Mouse (Mus musculus) heart, embryonic 13.5 days (tissue): Measurements from ENCODE around the gene Ano8. TPM values are rescaled to one million over a fixed set of nuclear protein-coding genes. Genes with fewer than 3 reads are reported as not detected.
"Not testable (repeated sequence)": the region's sequence is repeated elsewhere in the genome, so short reads cannot be mapped to it uniquely, and the experiment has no call there.

Source experiments
- ATAC-seq: fragments of 200-750 bp; cut with Nextera tagmentation; 2 replicates; pipeline ENCODE4 v1.8.0; 2017; ENCODE audit warnings: moderate TSS enrichment; ENCODE audit not compliant: insufficient number of reproducible peaks, low FRiP score, low TSS enrichment; ENCODE audit errors: extremely low read depth
- H3K27ac ChIP-seq: fragments of 300-500 bp; sonication (generic); replicated peaks from 2 replicates; pipeline ENCODE4 v1.5.1; 2015; ENCODE audit warnings: moderate library complexity, mild to moderate bottlenecking, inconsistent platforms
- H3K27me3 ChIP-seq: fragments of 300-500 bp; sonication (generic); replicated peaks from 2 replicates; pipeline ENCODE4 v1.6.1; 2015; ENCODE audit warnings: mild to moderate bottlenecking, inconsistent platforms
- H3K36me3 ChIP-seq: fragments of 300-500 bp; sonication (generic); 2 replicates; pipeline ENCODE4 v1.6.1; 2015; ENCODE audit warnings: mild to moderate bottlenecking, inconsistent platforms
- H3K4me1 ChIP-seq: fragments of 300-500 bp; sonication (generic); 2 replicates; pipeline ENCODE4 v1.6.1; 2015; ENCODE audit warnings: inconsistent platforms
- H3K4me2 ChIP-seq: fragments of 300-500 bp; sonication (generic); 2 replicates; pipeline ENCODE4 v1.6.1; 2015; ENCODE audit warnings: inconsistent platforms, mild to moderate bottlenecking, moderate library complexity
- H3K4me3 ChIP-seq: fragments of 300-500 bp; sonication (generic); 2 replicates; pipeline ENCODE4 v1.5.1; 2015; ENCODE audit warnings: moderate library complexity, mild to moderate bottlenecking, inconsistent platforms
- H3K9ac ChIP-seq: fragments of 300-500 bp; sonication (generic); 2 replicates; pipeline ENCODE4 v1.6.1; 2015; ENCODE audit warnings: inconsistent platforms, mild to moderate bottlenecking, moderate library complexity
- H3K9me3 ChIP-seq: fragments of 300-500 bp; sonication (generic); 2 replicates; pipeline ENCODE4 v1.6.1; 2016; ENCODE audit warnings: inconsistent platforms
- WGBS: fragments of 180-500 bp; shearing (Covaris S2); methylation state at CpG from one replicate; pipeline ENCODE4 v1.1.7; 2015; ENCODE audit warnings: mixed read lengths; 5-methylcytosine and 5-hydroxymethylcytosine counted together
- polyA plus RNA-seq: library from polyadenylated mRNA; unstranded; fragments of >200 nt; fragmentation: Nextera tagmentation; extraction: Ambion mirVana; gene quantifications from 2 replicates; pipeline ENCODE4 v1.2.1, GENCODE M21; 2015

Gene Ano8
- polyA plus RNA-seq, 1 experiment from 2014 or later: 0.63 TPM

GRCm38 (mm10) chr8:71457659-71458270 lies 28.0 kb downstream of the Ano8 start:
- no peak overlapping the region for H3K4me3 ChIP-seq
- ATAC-seq: no peak
- 71% methylated on average over 20 of the region's 20 CpGs for WGBS

DNA sequence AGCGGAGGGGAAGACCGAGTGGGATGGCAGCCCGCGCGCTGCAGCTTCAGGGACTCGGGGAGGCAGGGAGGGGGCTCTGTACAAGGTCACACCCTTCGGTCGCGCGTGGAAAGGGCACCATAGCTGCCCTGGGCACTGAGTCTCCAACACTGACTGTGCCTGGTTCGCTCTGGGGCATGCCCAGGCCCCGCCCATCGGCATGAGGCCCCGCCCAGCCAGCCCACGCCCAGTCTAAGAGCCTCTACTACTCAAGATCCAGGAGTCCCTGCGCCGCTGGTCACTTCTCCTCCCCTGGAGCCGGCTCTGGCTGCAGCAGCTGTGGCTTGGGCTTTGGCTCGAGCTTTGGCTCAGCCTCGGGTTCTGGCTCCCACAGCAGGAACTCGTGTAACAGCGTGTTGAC lies 28.9 kb downstream of the Ano8 start:
- Histone ChIP-seq H3K4me1 (peaks cover 8% of the 10 kb centered on the region; the same call in 1 of the 2 replicates), H3K27me3 (peaks cover 22% of the 10 kb centered on the region), H3K9me3 (no peaks in the 10 kb centered on the region), H3K4me2 (no peak overlapping the region), H3K27ac (no peak overlapping the region), H3K36me3 (peaks cover 51% of the 10 kb centered on the region), H3K4me3 (no peak overlapping the region), H3K9ac (no peak overlapping the region)
- WGBS: 32% methylated on average over 22 of the region's 22 CpGs
- peak; percentile 17; the same call in 1 of the 2 replicates for ATAC-seq

More at GRCm38 (mm10) chr8:71457659-71458270, 28.0 kb downstream of the Ano8 start:
- Histone ChIP-seq H3K9me3 (no peaks in the 10 kb centered on the region), H3K27ac (no peak overlapping the region), H3K36me3 (peaks cover 51% of the 10 kb centered on the region), H3K4me2 (no peak overlapping the region), H3K27me3 (peaks cover 20% of the 10 kb centered on the region), H3K9ac (no peak overlapping the region), H3K4me1 (peaks cover 17% of the 10 kb centered on the region)

GRCm38 (mm10) chr8:71454668-71455067 lies 31.1 kb downstream of the Ano8 start:
- Histone ChIP-seq H3K9ac (no peak overlapping the region), H3K4me3 (no peak overlapping the region), H3K4me2 (no peak overlapping the region), H3K27ac (no peak overlapping the region), H3K36me3 (peaks cover 30% of the 10 kb centered on the region), H3K27me3 (peaks cover 12% of the 10 kb centered on the region; the same call in 1 of the 2 replicates), H3K9me3 (no peaks in the 10 kb centered on the region), H3K4me1 (0 out of 2 replicates have a peak, but pooled peaks cover 4% of the 10 kb centered on the region)
- WGBS: 73% methylated on average over 8 of the region's 8 CpGs
- ATAC-seq: no peak

DNA sequence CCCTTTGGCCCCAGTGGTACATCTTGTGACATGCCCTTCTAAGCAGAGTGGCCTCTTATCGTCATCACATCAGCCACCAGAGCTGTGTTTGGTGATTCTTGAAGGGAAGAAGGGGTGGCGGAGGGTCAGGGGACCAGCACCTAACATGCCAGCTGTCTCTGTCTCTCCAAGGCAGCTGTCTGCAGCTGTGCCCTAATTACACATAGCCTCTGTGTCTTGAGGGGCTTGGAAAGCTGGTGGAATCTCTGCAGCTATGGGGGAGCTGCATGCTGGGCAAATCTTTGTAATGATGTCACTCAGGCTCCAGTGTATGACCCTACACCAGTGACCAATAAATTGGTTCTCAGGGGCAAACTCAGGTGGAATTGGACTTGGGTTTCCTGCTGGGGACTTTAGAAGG lies 33.1 kb downstream of the Ano8 start:
- H3K27me3 ChIP-seq: peaks cover 12% of the 10 kb centered on the region
- no peak overlapping the region for H3K9ac ChIP-seq
- no peak overlapping the region for H3K4me2 ChIP-seq
- no peak overlapping the region for H3K27ac ChIP-seq
- peaks cover 11% of the 10 kb centered on the region for H3K36me3 ChIP-seq
- no peak overlapping the region for H3K4me3 ChIP-seq
- no peak for ATAC-seq
- H3K4me1 ChIP-seq: 0 out of 2 replicates have a peak, but pooled peaks cover 4% of the 10 kb centered on the region
- 72% methylated on average over 2 of the region's 2 CpGs for WGBS
- H3K9me3 ChIP-seq: no peaks in the 10 kb centered on the region

GRCm38 (mm10) chr8:71451777-71452176 lies 34.0 kb downstream of the Ano8 start:
- Histone ChIP-seq H3K36me3 (peaks cover 2% of the 10 kb centered on the region), H3K9ac (no peak overlapping the region), H3K9me3 (no peaks in the 10 kb centered on the region), H3K27ac (no peak overlapping the region), H3K4me3 (no peak overlapping the region), H3K27me3 (peaks cover 12% of the 10 kb centered on the region), H3K4me1 (0 out of 2 replicates have a peak, but pooled peaks cover under 1% of the 10 kb centered on the region), H3K4me2 (no peak overlapping the region)
- WGBS: 49% methylated on average over 11 of the region's 11 CpGs
- no peak for ATAC-seq

GRCm38 (mm10) chr8:71451337-71451736 lies 34.4 kb downstream of the Ano8 start:
- Histone ChIP-seq H3K27ac (no peak overlapping the region), H3K27me3 (peaks cover 12% of the 10 kb centered on the region), H3K4me3 (no peak overlapping the region), H3K4me1 (no peaks in the 10 kb centered on the region), H3K36me3 (no peaks in the 10 kb centered on the region), H3K9ac (no peak overlapping the region), H3K4me2 (no peak overlapping the region), H3K9me3 (no peaks in the 10 kb centered on the region)
- 54% methylated on average over 4 of the region's 4 CpGs for WGBS
- no peak for ATAC-seq

- Histone ChIP-seq H3K36me3 (no peaks in the 10 kb centered on the region), H3K9ac (no peak overlapping the region), H3K27me3 (peaks cover 36% of the 10 kb centered on the region), H3K4me2 (no peak overlapping the region), H3K4me3 (no peak overlapping the region), H3K9me3 (no peaks in the 10 kb centered on the region), H3K27ac (no peak overlapping the region), H3K4me1 (no peaks in the 10 kb centered on the region)
- 72% methylated on average over 7 of the region's 7 CpGs for WGBS
- ATAC-seq: no peak
These were observed 40.7 kb downstream of the Ano8 start for GRCm38 (mm10) chr8:71445096-71445495.

DNA sequence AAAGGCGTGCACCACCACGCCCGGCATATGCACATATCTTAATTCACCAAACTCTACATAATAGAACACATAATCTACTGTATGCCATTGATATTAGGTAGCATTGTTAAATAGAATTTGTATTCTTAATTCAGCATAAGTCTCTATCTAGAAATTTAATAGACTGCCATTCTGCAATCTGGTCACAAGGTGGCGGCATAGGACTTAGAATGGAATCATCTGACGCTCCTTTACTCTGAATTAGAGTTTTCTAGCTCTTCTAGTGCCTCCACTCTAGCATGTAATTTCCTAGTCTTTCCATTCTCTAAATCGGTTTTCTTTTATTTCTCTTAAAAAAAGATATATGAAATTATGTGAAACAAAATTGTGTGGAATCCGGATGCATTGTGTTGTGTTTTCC lies 44.4 kb downstream of the Ano8 start:
- H3K9ac ChIP-seq: no peak overlapping the region
- no peak for ATAC-seq
- H3K4me2 ChIP-seq: no peak overlapping the region
- no peak overlapping the region for H3K27ac ChIP-seq
- no peaks in the 10 kb centered on the region for H3K9me3 ChIP-seq
- no peak overlapping the region for H3K4me3 ChIP-seq
- H3K4me1 ChIP-seq: no peaks in the 10 kb centered on the region
- H3K36me3 ChIP-seq: no peaks in the 10 kb centered on the region
- WGBS: under 1% methylated on average over 7 of the region's 7 CpGs
- H3K27me3 ChIP-seq: peaks cover 45% of the 10 kb centered on the region

DNA sequence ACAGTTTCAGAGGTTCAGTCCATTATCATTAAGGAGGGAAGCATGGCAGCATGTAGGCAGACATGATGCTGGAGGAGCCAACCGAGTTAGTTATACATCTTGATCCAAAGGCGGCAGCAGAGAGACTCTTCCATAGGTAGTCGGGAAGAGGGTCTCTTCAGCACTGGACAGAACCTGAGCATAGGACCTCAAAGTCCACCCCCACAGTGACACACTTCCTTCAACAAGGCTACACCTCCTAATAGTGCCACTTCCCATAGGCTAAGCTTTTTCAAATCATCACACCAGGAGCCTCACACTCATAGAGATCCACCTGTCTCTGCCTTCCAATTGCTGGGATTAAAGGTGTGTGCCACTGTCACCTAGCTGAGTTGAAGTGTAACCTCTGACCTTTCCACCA lies 48.7 kb downstream of the Ano8 start:
- no peak for ATAC-seq
- WGBS: 39% methylated on average over 3 of the region's 3 CpGs
- peaks cover 13% of the 10 kb centered on the region for H3K27me3 ChIP-seq

GRCm38 (mm10) chr8:71432935-71433334 lies 52.8 kb downstream of the Ano8 start:
- H3K9me3 ChIP-seq, H3K27ac ChIP-seq, H3K4me3 ChIP-seq, ATAC-seq, H3K9ac ChIP-seq, H3K36me3 ChIP-seq, H3K4me2 ChIP-seq, H3K4me1 ChIP-seq: not testable (repeated sequence)
- WGBS: 60% methylated on average over 1 of the region's 1 CpGs
- peaks cover 13% of the 10 kb centered on the region; the same call in 1 of the 2 replicates for H3K27me3 ChIP-seq

More for the DNA sequence above, 48.7 kb downstream of the Ano8 start:
- Histone ChIP-seq H3K9me3 (peaks cover 3% of the 10 kb centered on the region; the same call in 1 of the 2 replicates), H3K9ac (no peak overlapping the region), H3K27ac (no peak overlapping the region), H3K4me2 (no peak overlapping the region), H3K36me3 (no peaks in the 10 kb centered on the region), H3K4me1 (no peaks in the 10 kb centered on the region), H3K4me3 (no peak overlapping the region)
